Comparison of ENCODE assay signal across 16 mouse cellular contexts in the genomic region with DNA sequence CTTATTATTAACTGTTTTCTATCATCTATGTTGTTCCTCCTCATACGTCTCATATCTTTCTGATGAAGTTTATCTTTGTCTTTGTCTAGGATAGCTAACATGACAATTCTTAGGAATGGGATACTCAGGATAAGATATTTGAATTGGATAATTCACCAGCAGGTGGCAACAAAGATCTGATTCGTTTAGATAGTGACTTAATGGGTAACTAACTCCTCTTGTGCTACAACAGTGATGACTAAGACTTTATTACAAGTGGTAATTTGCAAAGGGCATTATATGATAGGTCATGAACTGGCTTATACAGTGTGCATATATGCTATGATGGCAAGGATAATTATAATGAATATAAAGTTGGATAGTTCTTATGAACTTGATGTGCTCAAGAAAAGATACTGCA.
A peak's percentile ranks its signal among the peaks of the same experiment; 100 is the strongest.
DNase-seq lines count a peak whose midpoint lies in the region; ATAC-seq and TF ChIP-seq lines count a peak whose summit lies in the region.
"Had no signal": no experiment of that assay in that cellular context is flagged by ENCODE, and none has a peak within 500 bp of the region (broad histone marks: within the 10 kb centered on the region; RNA-seq: fewer than 3 reads in every experiment).

No protein-coding gene starts in this region.

- H3K4me2 ChIP-seq in forebrain, embryonic 12.5 days, result no peak overlapping the region
- no peak overlapping the region for H3K4me2 ChIP-seq in forebrain, embryonic 15.5 days (replicated peaks)
- H3K4me2 ChIP-seq in neural tube, embryonic 15.5 days, result no peak overlapping the region
- H3K4me2 ChIP-seq: embryonic facial prominence, embryonic 15.5 days; heart, embryonic 12.5 days; limb, embryonic 12.5 days; lung, embryonic 15.5 days; midbrain, embryonic 12.5 days; stomach, embryonic 15.5 days had no signal

- no peak overlapping the region for H3K4me3 ChIP-seq in forebrain, embryonic 12.5 days (replicated peaks)
- no peak overlapping the region for H3K4me3 ChIP-seq in forebrain, embryonic 15.5 days
- H3K4me3 ChIP-seq in E14TG2a.4 (replicated peaks; ENCODE audit: low read length), result no peak overlapping the region
- H3K4me3 ChIP-seq in neural tube, embryonic 15.5 days (replicated peaks), result no peak overlapping the region
- H3K4me3 ChIP-seq: embryonic facial prominence, embryonic 15.5 days; heart, embryonic 12.5 days; limb, embryonic 12.5 days; lung, embryonic 15.5 days; midbrain, embryonic 12.5 days; stomach, embryonic 15.5 days had no signal

- no peaks in the 10 kb centered on the region for H3K36me3 ChIP-seq in forebrain, embryonic 12.5 days (replicated peaks)
- H3K36me3 ChIP-seq in forebrain, embryonic 15.5 days, result no peaks in the 10 kb centered on the region
- H3K36me3 ChIP-seq in E14TG2a.4 (ENCODE audit: insufficient read depth, low read length), result no peaks in the 10 kb centered on the region
- no peaks in the 10 kb centered on the region for H3K36me3 ChIP-seq in neural tube, embryonic 15.5 days
- H3K36me3 ChIP-seq: embryonic facial prominence, embryonic 15.5 days; heart, embryonic 12.5 days; limb, embryonic 12.5 days; lung, embryonic 15.5 days; midbrain, embryonic 12.5 days; stomach, embryonic 15.5 days had no signal

- 66% methylated on average over 2 of the region's 2 CpGs for WGBS in forebrain, embryonic 12.5 days
- WGBS in forebrain, embryonic 15.5 days, result 60% methylated on average over 2 of the region's 2 CpGs
- WGBS in neural tube, embryonic 15.5 days, result 67% methylated on average over 2 of the region's 2 CpGs

- no peaks in the 10 kb centered on the region for H3K27me3 ChIP-seq in forebrain, embryonic 12.5 days
- no peaks in the 10 kb centered on the region for H3K27me3 ChIP-seq in forebrain, embryonic 15.5 days
- no peaks in the 10 kb centered on the region for H3K27me3 ChIP-seq in E14TG2a.4 (ENCODE audit: insufficient read depth, low read length)
- no peaks in the 10 kb centered on the region for H3K27me3 ChIP-seq in neural tube, embryonic 15.5 days (replicated peaks)
- H3K27me3 ChIP-seq: embryonic facial prominence, embryonic 15.5 days; heart, embryonic 12.5 days; limb, embryonic 12.5 days; lung, embryonic 15.5 days; midbrain, embryonic 12.5 days; stomach, embryonic 15.5 days had no signal

- no peaks in the 10 kb centered on the region for H3K9me3 ChIP-seq in forebrain, embryonic 12.5 days
- H3K9me3 ChIP-seq in forebrain, embryonic 15.5 days, result no peaks in the 10 kb centered on the region
- no peaks in the 10 kb centered on the region for H3K9me3 ChIP-seq in E14TG2a.4 (ENCODE audit: low read length)
- no peaks in the 10 kb centered on the region for H3K9me3 ChIP-seq in neural tube, embryonic 15.5 days (replicated peaks)
- H3K9me3 ChIP-seq: embryonic facial prominence, embryonic 15.5 days; heart, embryonic 12.5 days; limb, embryonic 12.5 days; lung, embryonic 15.5 days; midbrain, embryonic 12.5 days; stomach, embryonic 15.5 days had no signal

- 0 out of 2 replicates have a peak, but pooled peaks have one; percentile 44 for ATAC-seq in forebrain, embryonic 12.5 days (ENCODE audit: low FRiP score)
- ATAC-seq in forebrain, embryonic 15.5 days (replicated peaks), result no peak
- no peak for ATAC-seq in neural tube, embryonic 15.5 days (ENCODE audit: low FRiP score)

- no peak overlapping the region for H3K9ac ChIP-seq in forebrain, embryonic 12.5 days
- H3K9ac ChIP-seq in forebrain, embryonic 15.5 days (replicated peaks), result no peak overlapping the region
- H3K9ac ChIP-seq in neural tube, embryonic 15.5 days (replicated peaks), result no peak overlapping the region
- H3K9ac ChIP-seq: embryonic facial prominence, embryonic 15.5 days; heart, embryonic 12.5 days; limb, embryonic 12.5 days; lung, embryonic 15.5 days; midbrain, embryonic 12.5 days; stomach, embryonic 15.5 days had no signal

- peak; percentile 10 for DNase-seq in layer of hippocampus, adult 9-10 months (ENCODE audit: low spot score)
- no peak for DNase-seq in layer of hippocampus, postnatal 25 days (ENCODE audit: extremely low spot score in 1 of 2, low spot score in 1 of 2)
- peak; percentile 16 for DNase-seq in embryo, embryonic 11 days
- DNase-seq in right cerebral cortex, postnatal 4 days, result no peak
- DNase-seq: adrenal gland, postnatal 25 days; cerebellum, adult 2 months had no signal

- no peaks in the 10 kb centered on the region for H3K4me1 ChIP-seq in forebrain, embryonic 12.5 days
- no peaks in the 10 kb centered on the region for H3K4me1 ChIP-seq in forebrain, embryonic 15.5 days
- H3K4me1 ChIP-seq in E14TG2a.4 (replicated peaks; ENCODE audit: low read depth, low read length), result no peaks in the 10 kb centered on the region
- H3K4me1 ChIP-seq in neural tube, embryonic 15.5 days, result no peaks in the 10 kb centered on the region
- H3K4me1 ChIP-seq: embryonic facial prominence, embryonic 15.5 days; heart, embryonic 12.5 days; limb, embryonic 12.5 days; lung, embryonic 15.5 days; midbrain, embryonic 12.5 days; stomach, embryonic 15.5 days had no signal

- no peak overlapping the region for H3K27ac ChIP-seq in forebrain, embryonic 12.5 days
- no peak overlapping the region for H3K27ac ChIP-seq in forebrain, embryonic 15.5 days (replicated peaks)
- no peak overlapping the region for H3K27ac ChIP-seq in neural tube, embryonic 15.5 days (replicated peaks)
- H3K27ac ChIP-seq: embryonic facial prominence, embryonic 15.5 days; limb, embryonic 12.5 days; lung, embryonic 15.5 days; midbrain, embryonic 12.5 days; stomach, embryonic 15.5 days had no signal

- 0 out of 2 replicates have a peak, but pooled peaks have one; percentile 6 for TF ChIP-seq CTCF in E14TG2a.4 (conservative IDR thresholded peaks at IDR 0.05; ENCODE audit: low read length)

Comparison
In these comparisons a context has a peak if more than half of its experiments do, and no peak if none do; other contexts are left out.
1. DNase-seq: peak in layer of hippocampus, adult 9-10 months (single experiment) and embryo, embryonic 11 days (single experiment); none in layer of hippocampus, postnatal 25 days (0 of 2) and right cerebral cortex, postnatal 4 days (single experiment).